Mouse (Mus musculus): ENCODE results near the gene Ttll3. TPM values are rescaled to one million over a fixed set of nuclear protein-coding genes. Genes with fewer than 3 reads are reported as not detected.

Ttll3 gene
- polyA plus RNA-seq, 1 experiment, result 14.9 TPM

- H3K4me1 ChIP-seq (ENCODE audit: control insufficient read depth, insufficient read depth, insufficient read length, low read length), result no peaks in the 10 kb centered on the region
- peaks cover 35% of the 10 kb centered on the region for H3K36me3 ChIP-seq (ENCODE audit: control insufficient read depth, insufficient read depth, low read length)
- no peaks in the 10 kb centered on the region for H3K27me3 ChIP-seq (ENCODE audit: control insufficient read depth, insufficient read depth, low read length)
- H3K4me3 ChIP-seq (ENCODE audit: low read depth, low read length), result no peak overlapping the region
- TF ChIP-seq CTCF (IDR thresholded peaks at IDR 0.05; ENCODE audit: extremely low read depth, insufficient read length, insufficient replicate concordance, low read depth, low read length) (no peak), POLR2A (IDR thresholded peaks at IDR 0.05; ENCODE audit: low read depth, low read length) (no peak)
- no peak overlapping the region for H3K27ac ChIP-seq (ENCODE audit: insufficient read depth, low read depth, low read length)
- 94% methylated on average over 6 of the region's 6 CpGs for WGBS
Measured at GRCm38 (mm10) chr6:113366639-113367038, 22.4 kb upstream of the Ttll3 start.

DNA sequence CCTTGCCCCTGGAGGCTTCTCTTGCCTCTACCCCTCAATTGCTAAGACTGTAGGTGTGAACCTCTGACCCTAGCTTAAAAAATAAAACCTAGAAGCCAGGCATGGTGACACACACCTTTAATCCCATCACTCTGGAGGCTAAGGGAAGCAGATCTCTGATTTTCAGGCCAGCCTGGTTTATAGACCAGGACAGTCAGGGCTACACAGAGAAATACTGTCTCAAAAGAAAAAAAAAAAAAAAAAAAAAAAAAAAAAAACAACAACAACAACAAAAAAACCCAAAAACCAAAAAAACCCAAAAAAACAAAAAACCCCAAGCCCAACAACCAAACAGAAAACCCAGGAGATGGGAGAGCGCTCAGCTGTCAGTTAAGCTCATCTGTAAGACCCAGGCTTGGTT is 21.5 kb upstream of the Ttll3 start:
- peaks cover 45% of the 10 kb centered on the region for H3K36me3 ChIP-seq (ENCODE audit: control insufficient read depth, insufficient read depth, low read length)
- no peak for TF ChIP-seq CTCF (IDR thresholded peaks at IDR 0.05; ENCODE audit: extremely low read depth, insufficient read length, insufficient replicate concordance, low read depth, low read length)
- TF ChIP-seq POLR2A (IDR thresholded peaks at IDR 0.05; ENCODE audit: low read depth, low read length), result no peak
- no peak overlapping the region for H3K27ac ChIP-seq (ENCODE audit: insufficient read depth, low read depth, low read length)
- no peaks in the 10 kb centered on the region for H3K27me3 ChIP-seq (ENCODE audit: control insufficient read depth, insufficient read depth, low read length)
- 100% methylated on average over 1 of the region's 1 CpGs for WGBS
- H3K4me1 ChIP-seq (ENCODE audit: control insufficient read depth, insufficient read depth, insufficient read length, low read length), result no peaks in the 10 kb centered on the region
- H3K4me3 ChIP-seq (ENCODE audit: low read depth, low read length), result no peak overlapping the region

DNA sequence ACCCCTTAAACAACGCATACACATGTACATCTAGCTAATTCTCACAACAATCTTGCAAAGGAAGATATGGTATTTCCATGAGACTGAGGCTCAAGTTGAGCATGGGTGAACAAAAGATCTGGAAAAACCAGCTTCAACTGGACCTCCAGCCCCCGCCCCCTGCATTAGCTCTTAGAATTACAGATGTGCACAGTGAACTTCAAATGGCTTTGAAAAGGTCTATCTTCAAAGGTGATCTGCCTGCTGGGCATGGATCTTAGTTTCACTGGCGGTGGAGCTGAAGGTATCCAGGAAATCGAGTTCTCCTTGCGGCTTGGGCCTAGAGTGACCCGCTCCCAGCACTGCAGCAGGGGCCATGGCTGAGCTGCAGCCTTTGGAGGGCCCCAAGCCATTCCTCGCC is 20.9 kb upstream of the Ttll3 start:
- WGBS, result 95% methylated on average over 7 of the region's 7 CpGs
- no peak for TF ChIP-seq POLR2A (IDR thresholded peaks at IDR 0.05; ENCODE audit: low read depth, low read length)
- no peak for TF ChIP-seq CTCF (IDR thresholded peaks at IDR 0.05; ENCODE audit: extremely low read depth, insufficient read length, insufficient replicate concordance, low read depth, low read length)
- Histone ChIP-seq H3K36me3 (ENCODE audit: control insufficient read depth, insufficient read depth, low read length) (peaks cover 46% of the 10 kb centered on the region), H3K27ac (ENCODE audit: insufficient read depth, low read depth, low read length) (no peak overlapping the region), H3K4me3 (ENCODE audit: low read depth, low read length) (no peak overlapping the region), H3K27me3 (ENCODE audit: control insufficient read depth, insufficient read depth, low read length) (no peaks in the 10 kb centered on the region), H3K4me1 (ENCODE audit: control insufficient read depth, insufficient read depth, insufficient read length, low read length) (no peaks in the 10 kb centered on the region)

DNA sequence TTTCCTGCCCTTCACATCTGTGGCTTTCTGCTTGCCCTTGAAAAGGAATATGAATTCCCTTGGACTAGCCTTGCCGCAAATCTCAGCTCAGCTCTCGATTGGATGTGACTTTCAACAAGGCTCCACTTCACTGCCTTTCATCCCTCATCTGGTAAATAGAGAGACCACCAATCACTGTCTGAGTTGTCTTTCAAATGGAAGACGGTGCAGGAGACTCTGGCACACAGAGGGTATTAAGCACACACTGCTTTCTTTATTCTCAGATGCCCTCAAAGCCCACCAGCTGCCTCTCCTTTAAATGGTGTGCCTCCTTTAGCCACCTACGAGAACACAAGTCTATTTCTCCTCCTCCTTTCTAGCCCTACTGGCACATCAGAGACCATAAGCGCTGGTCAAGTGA is 20.5 kb upstream of the Ttll3 start:
- H3K36me3 ChIP-seq (ENCODE audit: control insufficient read depth, insufficient read depth, low read length), result peaks cover 50% of the 10 kb centered on the region
- TF ChIP-seq POLR2A (IDR thresholded peaks at IDR 0.05; ENCODE audit: low read depth, low read length) (no peak), CTCF (IDR thresholded peaks at IDR 0.05; ENCODE audit: extremely low read depth, insufficient read length, insufficient replicate concordance, low read depth, low read length) (no peak)
- H3K4me1 ChIP-seq (ENCODE audit: control insufficient read depth, insufficient read depth, insufficient read length, low read length), result no peaks in the 10 kb centered on the region
- 94% methylated on average over 5 of the region's 5 CpGs for WGBS
- no peak overlapping the region for H3K27ac ChIP-seq (ENCODE audit: insufficient read depth, low read depth, low read length)
- H3K4me3 ChIP-seq (ENCODE audit: low read depth, low read length), result no peak overlapping the region
- H3K27me3 ChIP-seq (ENCODE audit: control insufficient read depth, insufficient read depth, low read length), result no peaks in the 10 kb centered on the region

GRCm38 (mm10) chr6:113370194-113370929 is 18.7 kb upstream of the Ttll3 start:
- TF ChIP-seq POLR2A (IDR thresholded peaks at IDR 0.05; ENCODE audit: low read depth, low read length), result no peak
- no peak for TF ChIP-seq CTCF (IDR thresholded peaks at IDR 0.05; ENCODE audit: extremely low read depth, insufficient read length, insufficient replicate concordance, low read depth, low read length)

GRCm38 (mm10) chr6:113373491-113373890 is 15.6 kb upstream of the Ttll3 start:
- Histone ChIP-seq H3K36me3 (ENCODE audit: control insufficient read depth, insufficient read depth, low read length) (peaks cover 55% of the 10 kb centered on the region), H3K4me1 (ENCODE audit: control insufficient read depth, insufficient read depth, insufficient read length, low read length) (no peaks in the 10 kb centered on the region; the same call in 1 of the 2 replicates), H3K27me3 (ENCODE audit: control insufficient read depth, insufficient read depth, low read length) (no peaks in the 10 kb centered on the region), H3K4me3 (ENCODE audit: low read depth, low read length) (no peak overlapping the region), H3K27ac (ENCODE audit: insufficient read depth, low read depth, low read length) (no peak overlapping the region)
- WGBS, result 76% methylated on average over 4 of the region's 4 CpGs
- TF ChIP-seq CTCF (IDR thresholded peaks at IDR 0.05; ENCODE audit: extremely low read depth, insufficient read length, insufficient replicate concordance, low read depth, low read length) (no peak), POLR2A (IDR thresholded peaks at IDR 0.05; ENCODE audit: low read depth, low read length) (no peak)

More at GRCm38 (mm10) chr6:113370194-113370929, 18.7 kb upstream of the Ttll3 start:
- Histone ChIP-seq H3K36me3 (ENCODE audit: control insufficient read depth, insufficient read depth, low read length) (peaks cover 62% of the 10 kb centered on the region), H3K27me3 (ENCODE audit: control insufficient read depth, insufficient read depth, low read length) (no peaks in the 10 kb centered on the region), H3K4me3 (ENCODE audit: low read depth, low read length) (no peak overlapping the region), H3K4me1 (ENCODE audit: control insufficient read depth, insufficient read depth, insufficient read length, low read length) (no peaks in the 10 kb centered on the region), H3K27ac (ENCODE audit: insufficient read depth, low read depth, low read length) (no peak overlapping the region)
- WGBS, result 62% methylated on average over 20 of the region's 20 CpGs

DNA sequence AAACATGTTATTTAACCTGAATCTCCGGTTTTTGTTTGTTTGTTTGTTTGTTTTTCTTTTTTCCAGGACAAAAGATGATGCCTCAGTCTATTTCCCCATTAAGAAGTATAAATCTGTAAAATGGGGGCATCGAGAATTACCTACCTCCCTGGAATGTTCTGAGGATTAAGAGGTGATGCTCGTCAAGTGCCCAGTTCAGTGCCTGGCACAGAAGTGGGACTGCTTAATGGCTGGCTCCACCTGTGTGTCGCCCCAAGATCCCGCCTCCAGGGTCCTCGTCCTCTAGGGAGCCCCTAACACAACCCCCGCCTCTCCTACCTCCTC is 11.9 kb upstream of the Ttll3 start:
- Histone ChIP-seq H3K27ac (ENCODE audit: insufficient read depth, low read depth, low read length) (peak overlapping the region; percentile 98), H3K4me1 (ENCODE audit: control insufficient read depth, insufficient read depth, insufficient read length, low read length) (peaks cover 14% of the 10 kb centered on the region), H3K4me3 (ENCODE audit: low read depth, low read length) (peak overlapping the region; percentile 71), H3K27me3 (ENCODE audit: control insufficient read depth, insufficient read depth, low read length) (no peaks in the 10 kb centered on the region), H3K36me3 (ENCODE audit: control insufficient read depth, insufficient read depth, low read length) (peaks cover 39% of the 10 kb centered on the region)
- TF ChIP-seq CTCF (IDR thresholded peaks at IDR 0.05; ENCODE audit: extremely low read depth, insufficient read length, insufficient replicate concordance, low read depth, low read length) (no peak), POLR2A (IDR thresholded peaks at IDR 0.05; ENCODE audit: low read depth, low read length) (no peak)
- 3% methylated on average over 7 of the region's 7 CpGs for WGBS
